Mouse (Mus musculus): ENCODE results near the gene Lrriq4. TPM values are rescaled to one million over a fixed set of nuclear protein-coding genes. Genes with fewer than 3 reads are reported as not detected.
"Not testable (repeated sequence)": the region's sequence is repeated elsewhere in the genome, so short reads cannot be mapped to it uniquely, and the experiment has no call there.

The Lrriq4 gene
- polyA plus RNA-seq, 1 experiment, result not detected

DNA sequence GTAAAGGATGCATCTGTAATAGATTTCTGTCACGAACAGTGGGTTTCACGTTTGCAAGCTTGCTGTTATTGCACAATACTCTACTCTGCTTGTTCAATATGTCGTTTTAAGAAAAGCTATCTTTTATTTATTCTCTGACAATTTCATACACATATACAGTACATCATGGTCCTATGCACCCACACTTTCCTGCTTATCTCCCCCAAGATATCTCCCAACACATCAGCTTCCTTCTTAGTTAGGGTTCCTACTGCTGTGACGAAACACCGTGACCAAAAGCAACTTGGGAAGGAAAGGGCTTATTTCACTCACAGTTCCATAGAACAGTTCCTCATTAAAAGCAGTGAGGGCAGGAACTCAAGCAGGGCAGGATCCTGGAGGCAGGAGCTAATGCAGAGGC, 11.6 kb downstream of the Lrriq4 start:
- no peak overlapping the region for H3K4me3 ChIP-seq (ENCODE audit: insufficient read depth, low read length)
- no peak for TF ChIP-seq POLR2A (IDR thresholded peaks at IDR 0.05; ENCODE audit: borderline replicate concordance, low read depth, low read length)
- no peak overlapping the region for H3K27ac ChIP-seq (ENCODE audit: insufficient read depth, low read depth, low read length)
- 0 out of 2 replicates have a peak, but pooled peaks cover 2% of the 10 kb centered on the region for H3K4me1 ChIP-seq (ENCODE audit: control insufficient read depth, insufficient read depth, low read length)

DNA sequence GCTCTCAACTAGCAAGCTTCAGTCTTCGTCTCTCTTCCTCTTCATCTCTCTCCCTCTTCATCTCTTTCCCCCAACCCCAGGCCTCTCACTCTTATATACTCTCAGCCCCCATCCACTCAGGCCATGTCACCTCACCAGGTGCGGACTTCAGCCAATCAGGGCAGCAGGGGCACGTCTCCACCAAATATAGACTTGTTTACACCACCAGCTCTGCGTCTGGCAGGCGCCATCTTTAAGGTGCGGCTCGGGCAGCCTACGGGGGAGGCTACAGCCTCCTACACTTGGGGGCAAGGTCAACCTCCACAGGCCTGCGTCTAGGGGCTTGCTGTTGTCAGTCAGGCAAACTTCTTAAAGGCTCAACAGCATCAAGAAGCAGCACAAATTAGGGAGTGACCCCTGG, 14.2 kb downstream of the Lrriq4 start:
- TF ChIP-seq CTCF (IDR thresholded peaks at IDR 0.05; ENCODE audit: low read depth, low read length) (no peak), POLR2A (IDR thresholded peaks at IDR 0.05; ENCODE audit: borderline replicate concordance, low read depth, low read length) (no peak)
- Histone ChIP-seq H3K4me1 (ENCODE audit: control insufficient read depth, insufficient read depth, low read length) (0 out of 2 replicates have a peak, but pooled peaks cover 2% of the 10 kb centered on the region), H3K27ac (ENCODE audit: insufficient read depth, low read depth, low read length) (no peak overlapping the region), H3K4me3 (ENCODE audit: insufficient read depth, low read length) (no peak overlapping the region)

DNA sequence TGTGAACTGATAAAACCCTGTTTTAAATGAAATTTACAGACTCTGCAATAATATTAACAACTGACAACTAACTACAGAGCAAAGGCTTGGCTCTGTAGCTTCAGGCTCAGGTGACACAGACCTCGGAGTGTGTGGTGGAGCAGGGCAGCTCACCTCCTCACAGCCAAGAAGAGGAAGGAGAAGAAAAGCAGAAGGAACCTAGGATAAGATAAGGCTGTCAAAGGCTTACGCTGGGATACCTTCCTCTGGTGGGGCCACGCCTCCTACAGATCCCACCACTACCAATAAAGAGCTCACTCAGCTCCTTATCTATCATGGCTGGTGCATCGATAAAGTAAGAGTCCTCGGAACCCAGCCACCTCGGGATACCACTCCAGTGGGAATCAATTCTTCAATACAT, 38.9 kb downstream of the Lrriq4 start:
- no peaks in the 10 kb centered on the region for H3K4me1 ChIP-seq (ENCODE audit: control insufficient read depth, insufficient read depth, low read length)
- H3K27ac ChIP-seq (ENCODE audit: insufficient read depth, low read depth, low read length), result no peak overlapping the region
- no peak overlapping the region for H3K4me3 ChIP-seq (ENCODE audit: insufficient read depth, low read length)
- no peak for TF ChIP-seq CTCF (IDR thresholded peaks at IDR 0.05; ENCODE audit: low read depth, low read length)
- TF ChIP-seq POLR2A (IDR thresholded peaks at IDR 0.05; ENCODE audit: borderline replicate concordance, low read depth, low read length), result no peak

DNA sequence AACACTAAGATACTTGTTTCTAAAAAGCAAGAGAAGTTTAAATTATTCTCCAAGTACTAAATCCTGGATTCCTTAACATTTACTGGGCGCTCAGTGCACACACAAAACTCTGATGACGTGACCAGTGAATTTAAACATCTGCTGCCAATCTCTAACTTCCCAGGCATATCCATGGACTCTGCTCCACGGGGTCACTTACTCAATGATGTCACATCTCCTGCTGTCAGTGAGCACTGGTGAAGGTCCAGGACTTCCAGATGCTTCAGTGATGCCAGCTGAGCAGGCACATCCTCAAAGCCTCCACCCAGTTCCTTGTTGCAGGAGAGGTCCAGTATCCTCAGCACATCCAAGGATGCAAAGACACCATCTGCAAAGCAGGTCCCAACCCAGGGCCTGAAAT, 42.9 kb downstream of the Lrriq4 start:
- no peak for TF ChIP-seq CTCF (IDR thresholded peaks at IDR 0.05; ENCODE audit: low read depth, low read length)
- Histone ChIP-seq H3K4me3 (ENCODE audit: insufficient read depth, low read length) (no peak overlapping the region), H3K4me1 (ENCODE audit: control insufficient read depth, insufficient read depth, low read length) (no peaks in the 10 kb centered on the region), H3K27ac (ENCODE audit: insufficient read depth, low read depth, low read length) (no peak overlapping the region)

GRCm38 (mm10) chr3:30690976-30691375, 46.7 kb downstream of the Lrriq4 start:
- no peak overlapping the region for H3K4me3 ChIP-seq (ENCODE audit: insufficient read depth, low read length)
- H3K4me1 ChIP-seq (ENCODE audit: control insufficient read depth, insufficient read depth, low read length), result no peaks in the 10 kb centered on the region
- TF ChIP-seq CTCF (IDR thresholded peaks at IDR 0.05; ENCODE audit: low read depth, low read length) (no peak), POLR2A (IDR thresholded peaks at IDR 0.05; ENCODE audit: borderline replicate concordance, low read depth, low read length) (no peak)
- no peak overlapping the region for H3K27ac ChIP-seq (ENCODE audit: insufficient read depth, low read depth, low read length)

- no peak overlapping the region for H3K4me3 ChIP-seq (ENCODE audit: insufficient read depth, low read length)
- H3K27ac ChIP-seq (ENCODE audit: insufficient read depth, low read depth, low read length), result no peak overlapping the region
- TF ChIP-seq CTCF (IDR thresholded peaks at IDR 0.05; ENCODE audit: low read depth, low read length) (no peak), POLR2A (IDR thresholded peaks at IDR 0.05; ENCODE audit: borderline replicate concordance, low read depth, low read length) (no peak)
- no peaks in the 10 kb centered on the region for H3K4me1 ChIP-seq (ENCODE audit: control insufficient read depth, insufficient read depth, low read length)
Measured at GRCm38 (mm10) chr3:30695661-30696060, 51.4 kb downstream of the Lrriq4 start.

GRCm38 (mm10) chr3:30696346-30696745, 52.0 kb downstream of the Lrriq4 start:
- no peak overlapping the region for H3K4me3 ChIP-seq (ENCODE audit: insufficient read depth, low read length)
- no peaks in the 10 kb centered on the region for H3K4me1 ChIP-seq (ENCODE audit: control insufficient read depth, insufficient read depth, low read length)
- no peak for TF ChIP-seq CTCF (IDR thresholded peaks at IDR 0.05; ENCODE audit: low read depth, low read length)
- no peak for TF ChIP-seq POLR2A (IDR thresholded peaks at IDR 0.05; ENCODE audit: borderline replicate concordance, low read depth, low read length)
- no peak overlapping the region for H3K27ac ChIP-seq (ENCODE audit: insufficient read depth, low read depth, low read length)

GRCm38 (mm10) chr3:30697891-30698290, 53.6 kb downstream of the Lrriq4 start:
- Histone ChIP-seq H3K4me3 (ENCODE audit: insufficient read depth, low read length) (no peak overlapping the region), H3K4me1 (ENCODE audit: control insufficient read depth, insufficient read depth, low read length) (no peaks in the 10 kb centered on the region), H3K27ac (ENCODE audit: insufficient read depth, low read depth, low read length) (no peak overlapping the region)
- TF ChIP-seq CTCF (IDR thresholded peaks at IDR 0.05; ENCODE audit: low read depth, low read length) (no peak), POLR2A (IDR thresholded peaks at IDR 0.05; ENCODE audit: borderline replicate concordance, low read depth, low read length) (no peak)

DNA sequence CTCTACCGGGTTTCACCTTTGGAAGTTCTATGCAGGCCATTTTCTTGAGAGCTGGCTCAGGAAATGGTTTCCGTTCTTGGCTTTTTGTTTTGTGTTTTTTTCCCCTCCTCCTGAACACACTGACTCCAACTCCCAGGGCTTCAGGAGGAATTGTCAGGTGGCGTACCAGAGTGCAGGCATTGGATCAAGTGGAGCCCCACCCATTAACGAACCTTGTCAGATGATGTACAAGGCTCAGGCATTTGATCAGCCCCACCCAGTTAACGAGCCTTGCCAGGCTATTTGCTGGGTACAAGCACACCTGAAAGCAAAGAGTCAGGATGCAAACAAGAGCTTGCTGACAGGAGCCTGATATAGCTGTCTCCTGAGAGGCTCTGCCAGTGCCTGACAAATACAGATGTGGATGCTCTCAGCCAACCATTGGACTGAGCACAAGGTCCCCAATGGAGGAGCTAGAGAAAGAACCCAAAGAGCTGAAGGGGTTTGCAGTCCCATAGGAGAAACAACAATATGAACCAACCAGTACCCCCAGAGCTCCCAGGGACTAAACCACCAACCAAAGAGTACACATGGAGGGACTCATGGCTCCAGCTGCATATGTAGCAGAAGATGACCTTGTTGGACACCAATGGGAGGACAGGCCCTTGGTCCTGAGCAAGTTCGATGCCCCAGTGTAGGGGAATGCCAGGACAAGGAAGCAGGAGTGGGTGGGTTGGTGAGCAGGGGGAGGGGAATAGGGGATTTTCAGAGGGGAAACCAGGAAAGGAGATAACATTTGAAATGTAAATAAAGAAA, 55.6 kb downstream of the Lrriq4 start, which contains the start of gene Lrrc31:
Gene Lrrc31 (minus strand): TSS at position 133 of the 795 bp plus-strand sequence.
- H3K27ac ChIP-seq (ENCODE audit: insufficient read depth, low read depth, low read length); H3K4me3 ChIP-seq (ENCODE audit: insufficient read depth, low read length): not testable (repeated sequence)

DNA sequence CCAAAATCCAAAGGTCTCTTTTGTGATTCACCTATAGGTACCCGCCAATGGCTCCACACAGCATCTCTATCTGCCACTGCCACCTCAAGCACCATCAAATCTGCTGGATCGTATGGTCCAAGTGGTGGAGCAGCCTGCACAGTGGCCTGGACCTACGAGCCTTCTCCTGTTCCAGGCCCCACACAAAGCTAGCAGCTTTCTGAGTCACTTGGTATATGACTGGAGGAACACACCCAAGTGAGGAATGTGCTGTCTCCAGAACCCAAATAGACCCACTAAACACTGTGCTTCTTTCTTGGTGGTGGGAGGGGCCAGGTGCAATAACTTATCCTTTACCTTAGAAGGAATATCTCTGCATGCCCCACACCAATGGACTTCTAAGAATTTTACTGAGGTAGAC, 61.7 kb downstream of the Lrriq4 start:
- Histone ChIP-seq H3K4me3 (ENCODE audit: insufficient read depth, low read length) (no peak overlapping the region), H3K4me1 (ENCODE audit: control insufficient read depth, insufficient read depth, low read length) (no peaks in the 10 kb centered on the region), H3K27ac (ENCODE audit: insufficient read depth, low read depth, low read length) (no peak overlapping the region)
- TF ChIP-seq POLR2A (IDR thresholded peaks at IDR 0.05; ENCODE audit: borderline replicate concordance, low read depth, low read length) (no peak), CTCF (IDR thresholded peaks at IDR 0.05; ENCODE audit: low read depth, low read length) (no peak)

More for the DNA sequence above, 55.6 kb downstream of the Lrriq4 start, which contains the start of gene Lrrc31:
- not testable (repeated sequence) for H3K4me1 ChIP-seq (ENCODE audit: control insufficient read depth, insufficient read depth, low read length)
